Mouse (Mus musculus) MEL (cell line): ENCODE results near the gene Kcnd2.

ENCODE experiments used
- GATA1 ChIP-seq: IDR thresholded peaks from 2 replicates; pipeline ENCODE4 v1.6.1; 2011; ENCODE audit warnings: low read depth, low read length, improper control_type of control experiment
- POLR2A ChIP-seq, 2 experiments: IDR thresholded peaks; 2 replicates each; pipeline ENCODE4 v1.6.1; 2011 to 2012; ENCODE audit warnings: low read length in 2 of 2, mild to moderate bottlenecking in 2 of 2, control low read depth in 1 of 2, improper control_type of control experiment in 1 of 2, low read depth in 1 of 2, moderate library complexity in 1 of 2; ENCODE audit not compliant: control insufficient read depth in 1 of 2, insufficient read depth in 1 of 2, poor library complexity in 1 of 2
- TCF12 ChIP-seq: IDR thresholded peaks from 2 replicates; pipeline ENCODE4 v1.6.1; 2014; ENCODE audit warnings: low read depth, mild to moderate bottlenecking, inconsistent platforms, low read length, improper control_type of control experiment, moderate library complexity

DNA sequence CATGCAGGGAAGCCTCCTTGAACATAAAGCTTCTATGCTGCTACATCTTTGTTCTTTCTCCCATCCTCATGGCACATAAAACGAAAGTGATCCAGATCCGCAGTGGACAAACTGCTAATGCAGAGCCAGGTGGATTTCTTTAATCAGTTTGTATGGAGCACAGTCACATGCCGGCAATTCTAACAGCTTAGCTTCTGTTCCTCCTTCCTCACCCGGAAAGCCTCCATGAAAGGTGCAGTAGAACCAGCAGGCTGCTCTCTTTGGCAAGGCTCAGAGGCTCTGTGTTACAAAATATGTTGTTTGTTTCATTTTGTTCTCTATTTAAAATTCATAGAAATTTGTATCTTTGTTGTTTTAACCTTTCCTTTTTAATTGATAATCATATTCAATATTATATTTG is 106.9 kb downstream of the Kcnd2 start:
- TF ChIP-seq GATA1 (no peak), TCF12 (no peak), POLR2A (IDR thresholded peaks at IDR 0.05; ENCODE audit: control insufficient read depth in 1 of 2, insufficient read depth in 1 of 2, low read depth in 1 of 2, low read length in 2 of 2, poor library complexity in 1 of 2) (no peak)
